8 mouse cellular contexts compared by ENCODE assay signal in genomic region chr7:130519096-130520048, GRCm38 (mm10). TPM values are rescaled to one million over a fixed set of nuclear protein-coding genes. Genes with fewer than 3 reads are reported as not detected.
DNase-seq lines count a peak whose midpoint lies in the region; ATAC-seq and TF ChIP-seq lines count a peak whose summit lies in the region.

No protein-coding gene starts in this region.

- H3K36me3 ChIP-seq in embryonic facial prominence, embryonic 14.5 days (ENCODE audit: control insufficient read depth, insufficient read depth, low read length), result no peaks in the 10 kb centered on the region
- H3K36me3 ChIP-seq in heart, adult 2 months (ENCODE audit: control insufficient read depth, insufficient read depth, low read length), result peaks cover 13% of the 10 kb centered on the region
- H3K36me3 ChIP-seq in limb, embryonic 13.5 days, result peaks cover 6% of the 10 kb centered on the region; the same call in 1 of the 2 replicates
- H3K36me3 ChIP-seq in midbrain, embryonic 16.5 days (ENCODE audit: control insufficient read depth, insufficient read depth, low read length), result no peaks in the 10 kb centered on the region

- no peaks in the 10 kb centered on the region; the same call in 1 of the 2 replicates for H3K79me2 ChIP-seq in heart, adult 2 months (replicated peaks; ENCODE audit: control insufficient read depth, insufficient read depth, low read length)

- H3K27ac ChIP-seq in embryonic facial prominence, embryonic 14.5 days (replicated peaks; ENCODE audit: low read depth, low read length), result peak overlapping the region; percentile 98
- peak overlapping the region; percentile 94 for H3K27ac ChIP-seq in heart, adult 2 months
- peak overlapping the region; percentile 96 for H3K27ac ChIP-seq in limb, embryonic 13.5 days
- H3K27ac ChIP-seq in midbrain, embryonic 16.5 days (ENCODE audit: low read length), result peak overlapping the region; percentile 99

- DNase-seq in 3T3-L1 (ENCODE audit: low read depth, low spot score), result peak; percentile 95
- peak; percentile 95 to 96 for DNase-seq in adrenal gland, postnatal 4 days (ENCODE audit: low spot score in 2 of 2)
- peak; percentile 99 for DNase-seq in embryonic facial prominence, embryonic 14.5 days (ENCODE audit: low spot score)
- DNase-seq in heart, adult 2 months, result peak; percentile 99
- DNase-seq in kidney, adult 8-10 months, result peak; percentile 96 to 97
- DNase-seq in spleen, postnatal 10 days (ENCODE audit: low spot score in 2 of 2), result peak; percentile 96 to 99

- peaks cover 11% of the 10 kb centered on the region; the same call in 1 of the 2 replicates for H3K4me1 ChIP-seq in embryonic facial prominence, embryonic 14.5 days (ENCODE audit: control insufficient read depth, insufficient read depth, low read length)
- H3K4me1 ChIP-seq in heart, adult 2 months (ENCODE audit: control insufficient read depth, insufficient read depth, low read length), result no peaks in the 10 kb centered on the region
- peaks cover 29% of the 10 kb centered on the region for H3K4me1 ChIP-seq in limb, embryonic 13.5 days
- peaks cover 25% of the 10 kb centered on the region for H3K4me1 ChIP-seq in midbrain, embryonic 16.5 days (ENCODE audit: control insufficient read depth, insufficient read depth, low read length)

- no peak for TF ChIP-seq CTCF in heart, adult 2 months (IDR thresholded peaks at IDR 0.05)

- H3K27me3 ChIP-seq in embryonic facial prominence, embryonic 14.5 days (replicated peaks; ENCODE audit: control insufficient read depth, insufficient read depth, low read length), result no peaks in the 10 kb centered on the region
- no peaks in the 10 kb centered on the region for H3K27me3 ChIP-seq in heart, adult 2 months (ENCODE audit: control insufficient read depth, insufficient read depth, low read length)
- no peaks in the 10 kb centered on the region for H3K27me3 ChIP-seq in limb, embryonic 13.5 days
- H3K27me3 ChIP-seq in midbrain, embryonic 16.5 days (ENCODE audit: control insufficient read depth, insufficient read depth, low read depth, low read length), result no peaks in the 10 kb centered on the region

- peak overlapping the region; percentile 58 for H3K4me3 ChIP-seq in embryonic facial prominence, embryonic 14.5 days (ENCODE audit: low read depth, low read length)
- peak overlapping the region; percentile 94 for H3K4me3 ChIP-seq in heart, adult 2 months
- H3K4me3 ChIP-seq in limb, embryonic 13.5 days, result peak overlapping the region; percentile 89
- H3K4me3 ChIP-seq in midbrain, embryonic 16.5 days (ENCODE audit: low read depth, low read length), result peak overlapping the region; percentile 89

- peak; percentile 99 for ATAC-seq in embryonic facial prominence, embryonic 14.5 days (ENCODE audit: low read depth)
- peak; percentile 99 for ATAC-seq in limb, embryonic 13.5 days (ENCODE audit: low FRiP score, low read depth)
- ATAC-seq in midbrain, embryonic 16.5 days, result peak; percentile 97

- peak; percentile 45; the same call in 1 of the 2 replicates for TF ChIP-seq EP300 in heart, adult 2 months (IDR thresholded peaks at IDR 0.05; ENCODE audit: insufficient read depth, low read depth, low read length)

- TF ChIP-seq POLR2A in heart, adult 2 months (IDR thresholded peaks at IDR 0.05; ENCODE audit: insufficient read depth, low read depth, low read length), result peak; percentile 68

- H3K9me3 ChIP-seq in embryonic facial prominence, embryonic 14.5 days (ENCODE audit: control insufficient read depth, low read length), result no peaks in the 10 kb centered on the region
- no peaks in the 10 kb centered on the region for H3K9me3 ChIP-seq in limb, embryonic 13.5 days
- no peaks in the 10 kb centered on the region for H3K9me3 ChIP-seq in midbrain, embryonic 16.5 days (replicated peaks; ENCODE audit: control insufficient read depth, low read length, poor library complexity, severe bottlenecking)

- peak overlapping the region; percentile 79 for H3K9ac ChIP-seq in embryonic facial prominence, embryonic 14.5 days (ENCODE audit: low read depth, low read length)
- H3K9ac ChIP-seq in heart, adult 2 months (ENCODE audit: low read depth, low read length), result peak overlapping the region; percentile 93
- peak overlapping the region; percentile 88 for H3K9ac ChIP-seq in limb, embryonic 13.5 days
- peak overlapping the region; percentile 99 for H3K9ac ChIP-seq in midbrain, embryonic 16.5 days (ENCODE audit: low read depth, low read length)

- WGBS in embryonic facial prominence, embryonic 14.5 days, result 0% methylated on average over 41 of the region's 90 CpGs
- WGBS in heart, adult 2 months, result under 1% methylated on average over 90 of the region's 90 CpGs
- WGBS in limb, embryonic 13.5 days, result under 1% methylated on average over 90 of the region's 90 CpGs
- WGBS in midbrain, embryonic 16.5 days, result under 1% methylated on average over 88 of the region's 90 CpGs

- intact Hi-C loops in heart, adult 2 months (cut with DNase I), result loop anchor here (1.0 kb wide), 1 partner anchor 28 kb away; no protein-coding TSS in a partner anchor

- peak overlapping the region; percentile 91 for H3K4me2 ChIP-seq in embryonic facial prominence, embryonic 14.5 days (ENCODE audit: low read depth, low read length)
- H3K4me2 ChIP-seq in limb, embryonic 13.5 days (replicated peaks), result peak overlapping the region; percentile 83
- H3K4me2 ChIP-seq in midbrain, embryonic 16.5 days (ENCODE audit: low read length), result peak overlapping the region; percentile 88

RNA-seq across cellular contexts. Expression of gene Ate1, which starts 0.8 kb away (rescaled TPM):
- 10 to 100 TPM; 42.7 to 44.9 TPM for total RNA-seq in adrenal gland, postnatal 4 days (2021)
- 57.9 and 60.4 TPM in 2 replicates for polyA plus RNA-seq in embryonic facial prominence, embryonic 14.5 days (2014; fragmentation: Nextera tagmentation; extraction: Ambion mirVana)
- total RNA-seq in heart, adult 2 months (2021), result 10 to 100 TPM; 34.1 to 34.9 TPM
- polyA plus RNA-seq in heart, adult 2 months (2012; rRNA removed), result 8.9 and 18.1 TPM in 2 replicates
- 56.4 and 59.1 TPM in 2 replicates for polyA plus RNA-seq in limb, embryonic 13.5 days (2015; fragmentation: Nextera tagmentation; extraction: Ambion mirVana)
- 117 and 120 TPM in 2 replicates for polyA plus RNA-seq in midbrain, embryonic 16.5 days (2015; fragmentation: Nextera tagmentation; extraction: Ambion mirVana)

RNA-seq across cellular contexts. Expression of gene Nsmce4a, which starts 53.5 kb away (rescaled TPM):
- total RNA-seq in adrenal gland, postnatal 4 days (2021), result 100 to 1,000 TPM in 1 of 2 experiments, 10 to 100 TPM in 1; 96.3 to 100 TPM
- 142 and 159 TPM in 2 replicates for polyA plus RNA-seq in embryonic facial prominence, embryonic 14.5 days (2014; fragmentation: Nextera tagmentation; extraction: Ambion mirVana)
- 10 to 100 TPM; 38.6 to 46.0 TPM for total RNA-seq in heart, adult 2 months (2021)
- 20.0 and 32.3 TPM in 2 replicates for polyA plus RNA-seq in heart, adult 2 months (2012; rRNA removed)
- polyA plus RNA-seq in limb, embryonic 13.5 days (2015; fragmentation: Nextera tagmentation; extraction: Ambion mirVana), result 163 and 167 TPM in 2 replicates
- polyA plus RNA-seq in midbrain, embryonic 16.5 days (2015; fragmentation: Nextera tagmentation; extraction: Ambion mirVana), result 70.3 and 73.2 TPM in 2 replicates

RNA-seq across cellular contexts. Expression of gene Tacc2, which starts 57.9 kb away (rescaled TPM):
- total RNA-seq in adrenal gland, postnatal 4 days (2021), result 10 to 100 TPM; 50.8 to 55.8 TPM
- 42.2 and 44.4 TPM in 2 replicates for polyA plus RNA-seq in embryonic facial prominence, embryonic 14.5 days (2014; fragmentation: Nextera tagmentation; extraction: Ambion mirVana)
- 100 to 1,000 TPM; 339 to 480 TPM for total RNA-seq in heart, adult 2 months (2021)
- 117 and 163 TPM in 2 replicates for polyA plus RNA-seq in heart, adult 2 months (2012; rRNA removed)
- 35.1 and 39.3 TPM in 2 replicates for polyA plus RNA-seq in limb, embryonic 13.5 days (2015; fragmentation: Nextera tagmentation; extraction: Ambion mirVana)
- 61.1 and 66.3 TPM in 2 replicates for polyA plus RNA-seq in midbrain, embryonic 16.5 days (2015; fragmentation: Nextera tagmentation; extraction: Ambion mirVana)

Comparison
In these comparisons a context has a peak if more than half of its experiments do, and no peak if none do; other contexts are left out.
1. Peak in every context shown above with its lines: DNase-seq, ATAC-seq, H3K4me3 ChIP-seq and H3K27ac ChIP-seq.